Mouse (Mus musculus) spleen, adult 2 months (tissue): ENCODE results near the gene C2. TPM values are rescaled to one million over a fixed set of nuclear protein-coding genes. Genes with fewer than 3 reads are reported as not detected.

ENCODE experiments used
- DNase-seq, 2 experiments: peaks; one replicate each; pipeline versions ENCODE4 v3.0.0 to v3.0.0-alpha.2; 2012 to 2021; ENCODE audit warnings: low spot score in 2 of 2, low read depth in 1 of 2
- H3K27ac ChIP-seq: fragments of 200-500 bp; 2 replicates; pipeline ENCODE4 v1.5.1; 2012; ENCODE audit warnings: low read length, inconsistent platforms; ENCODE audit not compliant: insufficient read depth
- H3K27me3 ChIP-seq: fragments of 200-500 bp; 2 replicates; pipeline ENCODE4 v1.6.1; 2012; ENCODE audit warnings: mild to moderate bottlenecking, moderate library complexity, low read length, inconsistent platforms; ENCODE audit not compliant: control insufficient read depth, insufficient read depth
- H3K36me3 ChIP-seq: fragments of 200-500 bp; 2 replicates; pipeline ENCODE4 v1.6.1; 2012; ENCODE audit warnings: mild to moderate bottlenecking, low read length, inconsistent platforms; ENCODE audit not compliant: control insufficient read depth, insufficient read depth
- H3K4me1 ChIP-seq: fragments of 200-500 bp; 2 replicates; pipeline ENCODE4 v1.6.1; 2011; ENCODE audit warnings: inconsistent platforms; ENCODE audit not compliant: control insufficient read depth, insufficient read depth, insufficient read length
- H3K4me3 ChIP-seq: fragments of 200-500 bp; 2 replicates; pipeline ENCODE4 v1.5.1; 2011; ENCODE audit warnings: mild to moderate bottlenecking, inconsistent platforms; ENCODE audit not compliant: insufficient read depth, insufficient read length; ENCODE audit errors: extremely low read depth
- CTCF ChIP-seq: fragments of 200-500 bp; IDR thresholded peaks from 2 replicates; pipeline ENCODE4 v1.5.1; 2011; ENCODE audit warnings: mild to moderate bottlenecking, inconsistent platforms; ENCODE audit not compliant: insufficient read depth, insufficient read length, insufficient replicate concordance; ENCODE audit errors: extremely low read depth
- POLR2A ChIP-seq: fragments of 200-500 bp; IDR thresholded peaks from 2 replicates; pipeline ENCODE4 v1.6.1; 2011; ENCODE audit warnings: low read depth, low read length, inconsistent platforms
- WGBS: fragments of 180-500 bp; shearing (Covaris S2); methylation state at CpG from one replicate; pipeline ENCODE4 v1.1.7; 2018; 5-methylcytosine and 5-hydroxymethylcytosine counted together
- polyA plus RNA-seq: library from polyadenylated mRNA; depleted of rRNA; stranded (reverse); fragments of >200 nt; gene quantifications from 2 replicates; pipeline ENCODE4 v1.2.3, GENCODE M21; 2012

Gene C2
- polyA plus RNA-seq, 1 experiment: 15.9 TPM

GRCm38 (mm10) chr17:34937960-34938505 lies 40.0 kb upstream of the C2 start:
- no peaks in the 10 kb centered on the region for H3K4me1 ChIP-seq
- H3K36me3 ChIP-seq: peaks cover 15% of the 10 kb centered on the region
- no peaks in the 10 kb centered on the region for H3K27me3 ChIP-seq
- DNase-seq: no peak
- H3K4me3 ChIP-seq: no peak overlapping the region
- TF ChIP-seq CTCF: no peak
- TF ChIP-seq POLR2A: no peak
- WGBS: 83% methylated on average over 6 of the region's 6 CpGs
- H3K27ac ChIP-seq: no peak overlapping the region

DNA sequence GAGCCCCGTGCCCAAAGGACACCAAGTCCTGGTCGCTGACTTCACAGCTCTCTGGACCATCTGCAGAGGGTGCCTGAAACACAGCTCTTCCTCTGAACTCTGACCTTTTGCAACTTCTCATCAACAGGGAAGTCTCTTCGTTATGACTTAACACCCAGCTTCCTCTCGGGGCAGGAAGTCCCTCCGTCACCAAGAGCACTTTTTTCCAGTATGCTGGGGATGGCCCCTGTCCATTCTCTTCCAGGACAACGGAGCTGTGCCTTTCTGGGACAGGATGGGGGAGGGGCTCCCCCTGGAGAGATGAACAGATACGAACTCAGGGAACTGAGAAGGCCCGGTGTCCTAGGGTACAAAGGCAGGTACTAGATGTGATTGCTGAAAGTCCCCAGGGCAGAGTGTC lies 36.8 kb upstream of the C2 start:
- DNase-seq: no peak
- TF ChIP-seq POLR2A: no peak
- TF ChIP-seq CTCF: no peak
- Histone ChIP-seq H3K4me3 (no peak overlapping the region), H3K36me3 (peaks cover 15% of the 10 kb centered on the region), H3K4me1 (peaks cover 5% of the 10 kb centered on the region; the same call in 1 of the 2 replicates), H3K27me3 (no peaks in the 10 kb centered on the region), H3K27ac (no peak overlapping the region)
- WGBS: 59% methylated on average over 8 of the region's 8 CpGs

DNA sequence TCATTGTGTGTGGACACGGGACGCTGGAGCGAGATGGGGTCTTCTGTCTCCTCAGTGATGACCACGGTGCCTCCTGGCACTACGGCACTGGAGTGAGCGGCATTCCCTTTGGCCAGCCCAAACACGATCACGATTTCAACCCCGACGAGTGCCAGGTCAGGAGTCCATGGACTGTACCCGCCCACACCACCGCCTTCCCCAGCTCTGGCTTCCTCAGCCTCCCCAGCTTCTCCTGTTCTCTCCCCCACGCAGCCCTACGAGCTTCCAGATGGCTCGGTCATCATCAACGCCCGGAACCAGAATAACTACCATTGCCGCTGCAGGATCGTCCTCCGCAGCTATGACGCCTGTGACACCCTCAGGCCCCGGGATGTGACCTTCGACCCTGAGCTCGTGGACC lies 36.0 kb upstream of the C2 start:
- DNase-seq: no peak
- no peaks in the 10 kb centered on the region for H3K27me3 ChIP-seq
- TF ChIP-seq POLR2A: no peak
- TF ChIP-seq CTCF: no peak
- no peak overlapping the region for H3K4me3 ChIP-seq
- no peak overlapping the region for H3K27ac ChIP-seq
- peaks cover 5% of the 10 kb centered on the region; the same call in 1 of the 2 replicates for H3K4me1 ChIP-seq
- H3K36me3 ChIP-seq: peaks cover 15% of the 10 kb centered on the region
- 92% methylated on average over 24 of the region's 24 CpGs for WGBS

GRCm38 (mm10) chr17:34932287-34932686 lies 34.2 kb upstream of the C2 start:
- TF ChIP-seq POLR2A (no peak), CTCF (no peak)
- peaks cover 5% of the 10 kb centered on the region; the same call in 1 of the 2 replicates for H3K4me1 ChIP-seq
- no peaks in the 10 kb centered on the region for H3K27me3 ChIP-seq
- 26% methylated on average over 8 of the region's 8 CpGs for WGBS
- H3K27ac ChIP-seq: peak overlapping the region; percentile 79
- peaks cover 14% of the 10 kb centered on the region for H3K36me3 ChIP-seq
- peak; percentile 49 to 68 for DNase-seq
- peak overlapping the region; percentile 82 for H3K4me3 ChIP-seq

DNA sequence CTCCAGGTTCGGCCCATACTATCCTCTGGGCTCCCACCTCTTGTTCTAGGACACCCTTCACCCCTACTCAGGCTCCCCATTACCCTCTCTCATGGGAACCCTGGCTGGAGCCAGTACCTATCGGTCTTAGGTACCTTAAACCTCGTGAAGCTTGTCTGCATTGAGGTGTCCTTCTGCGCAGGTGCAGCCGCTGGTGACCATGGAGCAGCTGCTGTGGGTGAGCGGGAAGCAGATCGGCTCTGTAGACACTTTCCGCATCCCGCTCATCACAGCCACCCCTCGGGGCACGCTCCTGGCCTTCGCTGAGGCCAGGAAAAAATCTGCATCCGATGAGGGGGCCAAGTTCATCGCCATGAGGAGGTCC lies 33.7 kb upstream of the C2 start:
- DNase-seq: peak in 1 of 2 experiments; percentile 42
- no peaks in the 10 kb centered on the region for H3K27me3 ChIP-seq
- TF ChIP-seq CTCF (no peak), POLR2A (no peak)
- peak overlapping the region; percentile 82 for H3K4me3 ChIP-seq
- H3K27ac ChIP-seq: peak overlapping the region; percentile 79
- peaks cover 5% of the 10 kb centered on the region; the same call in 1 of the 2 replicates for H3K4me1 ChIP-seq
- H3K36me3 ChIP-seq: peaks cover 13% of the 10 kb centered on the region
- 5% methylated on average over 14 of the region's 14 CpGs for whole genome bisulfite sequencing

DNA sequence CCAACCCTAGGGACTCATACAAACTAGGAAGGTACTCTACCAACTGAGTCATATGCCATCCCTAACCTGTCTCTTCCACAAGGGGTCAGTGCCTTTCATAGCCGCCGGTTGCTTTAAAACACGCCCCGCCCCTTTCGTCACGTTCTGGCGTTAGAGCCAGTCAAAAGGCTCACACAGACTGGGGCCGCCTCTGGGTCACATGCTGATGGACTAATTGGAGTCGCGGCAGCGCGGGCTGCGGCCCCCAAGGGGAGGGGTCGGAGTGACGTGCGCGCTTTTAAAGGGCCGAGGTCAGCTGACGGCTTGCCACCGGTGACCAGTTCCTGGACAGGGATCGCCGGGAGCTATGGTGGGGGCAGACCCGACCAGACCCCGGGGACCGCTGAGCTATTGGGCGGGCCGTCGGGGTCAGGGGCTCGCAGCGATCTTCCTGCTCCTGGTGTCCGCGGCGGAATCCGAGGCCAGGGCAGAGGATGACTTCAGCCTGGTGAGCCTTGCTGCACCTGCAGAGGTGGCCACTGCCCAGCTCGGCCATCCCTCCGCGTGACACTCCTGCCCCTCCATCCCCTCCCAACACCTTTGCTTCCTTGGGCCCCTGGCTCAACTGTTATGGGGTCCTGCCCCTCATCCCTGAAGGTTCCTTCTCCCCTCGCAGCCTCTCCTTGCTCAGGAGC lies 33.1 kb upstream of the C2 start, which contains the start of gene Neu1:
Gene Neu1, plus strand, starts transcription at position 193 of the 674 bp plus-strand sequence.
- peak; percentile 97 to 98 for DNase-seq
- H3K4me1 ChIP-seq: peaks cover 5% of the 10 kb centered on the region; the same call in 1 of the 2 replicates
- peak within 1 kb of the TSS; percentile 82 for H3K4me3 ChIP-seq
- WGBS: 1% methylated on average over 34 of the region's 38 CpGs
- peak within 1 kb of the TSS; percentile 79 for H3K27ac ChIP-seq
- no peaks in the 10 kb centered on the region for H3K27me3 ChIP-seq
- H3K36me3 ChIP-seq: peaks cover 13% of the 10 kb centered on the region
- peak; percentile 52; the same call in 1 of the 2 replicates for TF ChIP-seq CTCF
- TF ChIP-seq POLR2A: peak; percentile 35; the same call in 1 of the 2 replicates

DNA sequence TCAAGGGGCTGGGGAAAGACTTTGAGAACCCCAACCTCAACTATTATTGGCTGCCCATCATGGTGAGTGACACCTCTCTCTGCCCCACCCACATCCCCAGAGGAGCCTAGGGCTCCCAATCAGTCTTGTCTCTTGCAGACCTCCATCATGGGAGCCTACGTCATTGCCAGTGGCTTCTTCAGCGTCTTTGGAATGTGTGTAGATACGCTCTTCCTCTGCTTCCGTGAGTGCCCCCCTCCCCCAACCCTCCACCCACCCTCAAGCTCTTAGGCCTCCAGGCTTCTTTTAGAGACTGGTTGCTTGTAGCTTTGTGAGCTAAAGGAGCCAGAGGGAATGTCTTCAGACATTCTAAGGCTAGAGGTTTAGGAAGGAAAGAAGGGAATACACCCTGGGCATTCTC lies 30.8 kb upstream of the C2 start:
- H3K27me3 ChIP-seq: no peaks in the 10 kb centered on the region
- peaks cover 1% of the 10 kb centered on the region; the same call in 1 of the 2 replicates for H3K36me3 ChIP-seq
- 85% methylated on average over 4 of the region's 4 CpGs for WGBS
- peaks cover 5% of the 10 kb centered on the region; the same call in 1 of the 2 replicates for H3K4me1 ChIP-seq
- TF ChIP-seq CTCF (no peak), POLR2A (no peak)
- no peak for DNase-seq
- no peak overlapping the region for H3K27ac ChIP-seq
- H3K4me3 ChIP-seq: no peak overlapping the region
